Mouse (Mus musculus): ENCODE data around the gene Brsk2. TPM values are rescaled to one million over a fixed set of nuclear protein-coding genes. Genes with fewer than 3 reads are reported as not detected.

Brsk2 gene
- total RNA-seq, 2 experiments from 2014 or later = 0.05 TPM; not detected in 1

DNA sequence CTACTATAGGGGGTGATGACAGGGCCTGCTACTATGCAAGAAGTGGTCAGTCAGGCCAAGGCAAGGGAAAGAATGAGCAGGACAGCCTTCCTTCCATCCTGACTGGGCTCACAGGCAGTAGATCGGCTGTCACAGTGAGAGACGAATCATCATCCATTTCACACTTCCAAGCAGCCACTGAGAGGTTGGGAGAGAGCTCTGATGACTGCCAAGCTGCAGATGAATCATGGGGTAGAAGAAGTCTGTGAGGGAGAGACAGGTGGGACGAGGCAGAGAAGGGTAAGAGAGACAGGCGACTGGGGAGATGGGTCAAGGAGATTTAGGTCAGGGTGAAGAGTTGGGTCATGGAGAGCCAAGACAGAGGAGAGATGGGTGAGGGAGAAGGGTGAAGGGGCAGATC, 3.4 kb downstream of the Brsk2 start:
- ATAC-seq (replicated peaks; ENCODE audit: low FRiP score, low TSS enrichment, poor library complexity, severe bottlenecking) = no peak

DNA sequence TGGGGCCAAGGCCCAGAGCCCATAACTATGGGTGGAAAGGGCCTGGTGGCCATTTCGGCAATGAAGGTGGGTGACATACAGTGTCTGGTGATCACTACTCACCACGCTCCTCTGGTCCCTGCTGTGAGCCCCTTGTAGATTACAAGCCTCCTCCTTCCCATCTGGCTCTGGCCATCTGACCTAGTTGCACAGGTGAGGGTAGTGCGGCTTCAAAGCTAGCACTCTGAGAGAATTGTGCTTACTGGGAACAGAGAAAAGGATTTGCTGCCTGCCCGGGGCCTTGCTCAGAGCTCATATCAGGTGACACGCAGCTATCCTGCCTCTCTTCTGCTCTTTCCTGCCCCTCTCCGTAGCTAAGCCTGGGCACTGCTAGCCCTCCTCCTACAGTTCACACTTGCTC, 4.1 kb downstream of the Brsk2 start:
- no peak for ATAC-seq (replicated peaks; ENCODE audit: low FRiP score, low TSS enrichment, poor library complexity, severe bottlenecking)

DNA sequence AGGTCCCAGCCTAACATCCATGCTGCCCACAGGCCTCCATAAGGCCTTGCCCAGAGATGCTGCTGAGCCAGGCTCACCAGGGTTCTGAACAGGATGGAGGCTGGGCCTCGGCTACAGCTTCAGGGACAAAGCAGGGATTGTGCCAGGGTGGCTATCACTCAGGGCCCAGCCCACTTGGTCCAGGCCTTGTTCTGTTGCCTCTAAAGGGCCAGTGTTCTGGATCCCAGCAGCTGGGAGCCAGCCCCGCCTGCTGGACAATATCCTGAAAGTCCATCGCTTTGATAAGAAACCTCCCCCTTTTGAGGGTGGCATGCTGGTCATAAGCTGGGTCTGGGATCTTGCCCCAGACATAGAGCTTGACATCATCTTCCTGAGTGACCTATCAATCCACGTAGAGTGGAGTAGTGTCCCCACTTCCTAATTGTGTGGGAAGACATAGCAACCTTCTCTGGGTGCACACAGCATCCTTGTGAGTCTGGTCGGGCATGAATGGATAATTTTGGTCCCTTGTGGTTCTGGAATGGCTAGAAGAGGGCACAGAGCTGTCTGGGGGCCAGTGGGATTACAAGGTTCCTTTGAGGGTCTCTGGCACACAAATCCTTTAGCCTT, 6.1 kb downstream of the Brsk2 start:
- no peak for ATAC-seq (replicated peaks; ENCODE audit: low FRiP score, low TSS enrichment, poor library complexity, severe bottlenecking)

DNA sequence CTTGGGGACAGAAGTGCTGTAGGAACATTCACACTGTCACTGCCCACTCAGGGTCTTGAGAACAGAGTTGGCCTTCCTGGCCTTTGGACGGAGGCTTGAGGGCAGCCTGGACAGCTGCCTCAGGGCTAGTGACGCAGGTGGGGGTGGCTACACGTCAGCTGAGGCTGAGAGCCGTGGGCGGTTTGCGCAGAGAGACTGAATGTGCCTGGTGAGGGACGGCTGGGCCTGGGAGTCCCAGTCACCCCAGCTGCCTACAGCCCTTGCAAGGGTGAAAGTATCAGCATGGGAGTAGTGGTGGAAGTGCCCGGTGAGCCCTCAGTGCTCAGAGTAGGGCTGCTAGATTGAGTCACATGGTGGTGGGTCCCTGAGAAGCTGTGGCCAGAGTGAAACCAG, 6.6 kb downstream of the Brsk2 start:
- ATAC-seq (replicated peaks; ENCODE audit: low FRiP score, low TSS enrichment, poor library complexity, severe bottlenecking) = no peak

DNA sequence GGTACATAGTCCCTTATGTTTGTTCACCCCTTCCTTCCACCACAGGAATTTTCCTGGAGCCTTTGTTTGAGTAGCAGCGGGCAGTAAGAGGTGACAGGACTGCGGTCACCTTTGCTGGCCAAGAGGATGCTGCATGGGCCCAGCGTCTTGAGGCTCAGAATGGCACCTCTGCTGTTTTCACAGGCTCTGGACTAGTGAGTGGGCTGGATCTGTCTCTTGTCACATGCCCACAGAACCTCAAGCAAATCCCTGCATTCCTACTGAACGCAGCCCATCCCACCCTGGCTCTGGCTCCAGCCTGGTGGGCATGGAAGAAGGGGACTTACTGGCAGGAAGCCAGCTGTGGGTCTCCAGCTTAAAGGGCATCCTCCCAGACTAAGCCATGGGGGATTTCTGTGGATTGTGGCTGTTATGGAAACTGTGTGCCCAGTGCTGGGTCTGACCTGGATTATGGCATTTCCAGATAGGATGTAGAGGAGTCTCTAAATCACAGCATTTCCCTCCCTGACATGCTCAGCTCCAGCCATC, 8.0 kb downstream of the Brsk2 start:
- no peak for ATAC-seq (replicated peaks; ENCODE audit: low FRiP score, low TSS enrichment, poor library complexity, severe bottlenecking)

DNA sequence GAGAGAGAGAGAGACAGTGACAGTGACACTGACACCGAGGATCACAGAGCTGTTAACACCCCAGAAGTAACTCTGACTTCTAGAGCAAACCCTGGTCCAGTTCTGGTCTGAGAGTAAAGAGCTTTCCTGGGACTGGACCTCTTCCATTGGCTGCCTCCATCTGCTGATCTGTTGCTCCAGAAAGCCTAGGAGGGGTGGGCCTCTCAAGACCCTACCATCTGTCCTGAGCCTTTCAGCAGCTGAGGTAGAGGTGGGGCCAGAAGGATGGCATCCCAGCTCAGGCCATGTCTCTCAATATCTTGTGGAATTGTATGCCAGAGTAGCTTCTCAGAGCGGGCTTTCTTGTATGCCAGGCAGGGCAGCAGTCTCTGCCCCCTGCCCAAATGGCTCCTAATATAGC, 8.7 kb downstream of the Brsk2 start:
- ATAC-seq (replicated peaks; ENCODE audit: low FRiP score, low TSS enrichment, poor library complexity, severe bottlenecking) = no peak

DNA sequence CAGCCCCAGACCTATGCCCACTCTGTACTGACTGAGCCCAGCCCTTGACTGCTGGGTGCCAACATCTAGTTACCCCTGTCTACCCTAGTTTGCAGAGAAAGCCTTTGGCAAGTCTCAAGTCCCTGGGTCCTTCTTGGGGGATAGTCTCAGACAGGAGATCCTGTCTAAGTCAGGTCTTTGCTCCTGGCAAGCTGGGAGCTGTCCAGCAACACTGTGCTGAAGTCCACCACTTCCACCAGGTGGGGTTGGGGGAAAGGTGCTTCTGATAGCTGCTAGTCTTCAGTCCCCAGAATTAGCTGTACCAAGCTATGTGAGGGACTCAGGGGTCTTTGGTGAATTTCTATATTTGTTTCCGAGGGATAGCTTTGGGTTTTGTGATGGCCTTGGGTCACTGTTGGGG, 9.6 kb downstream of the Brsk2 start:
- ATAC-seq (replicated peaks; ENCODE audit: low FRiP score, low TSS enrichment, poor library complexity, severe bottlenecking) = no peak

DNA sequence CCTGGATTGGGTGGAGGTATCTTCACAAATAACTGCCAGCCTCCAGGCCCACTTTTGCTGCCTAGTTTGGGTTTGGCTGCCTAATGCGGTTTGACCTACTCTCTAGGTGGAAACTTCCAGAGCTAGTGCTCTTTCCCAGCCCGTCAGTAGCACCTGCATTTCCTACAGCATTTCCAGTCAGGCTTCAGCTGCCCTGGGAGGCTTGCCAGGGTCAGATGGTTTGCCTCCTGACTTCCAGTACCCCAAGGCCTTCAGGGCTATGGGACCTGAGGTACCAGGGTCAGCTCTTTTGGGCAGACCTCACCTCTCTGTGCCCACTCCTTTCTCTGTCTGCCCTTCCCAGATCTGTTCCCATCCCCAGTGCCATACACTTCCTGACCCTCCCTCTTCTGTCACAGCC, 11.4 kb downstream of the Brsk2 start:
- no peak for ATAC-seq (replicated peaks; ENCODE audit: low FRiP score, low TSS enrichment, poor library complexity, severe bottlenecking)

DNA sequence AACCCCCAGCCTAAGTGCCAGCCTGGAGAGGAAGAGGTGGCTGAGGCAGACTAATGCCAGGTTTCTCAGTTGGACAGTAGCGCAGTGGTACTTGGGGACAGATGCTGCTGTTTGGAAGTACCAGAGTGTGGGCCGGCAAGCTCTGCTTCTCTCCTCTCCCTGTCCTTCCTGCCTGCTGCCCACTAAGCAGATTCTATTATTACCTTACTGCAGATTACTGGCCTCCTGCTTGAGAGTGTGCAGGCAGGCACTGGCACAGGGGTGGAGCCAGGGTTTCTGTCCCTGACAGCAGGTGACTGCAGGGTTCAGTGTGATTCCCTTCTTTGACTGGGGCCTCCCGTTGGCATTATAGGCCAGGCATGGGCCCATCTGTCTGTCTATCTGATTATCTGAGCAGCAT, 11.9 kb downstream of the Brsk2 start:
- ATAC-seq (replicated peaks; ENCODE audit: low FRiP score, low TSS enrichment, poor library complexity, severe bottlenecking) = no peak

DNA sequence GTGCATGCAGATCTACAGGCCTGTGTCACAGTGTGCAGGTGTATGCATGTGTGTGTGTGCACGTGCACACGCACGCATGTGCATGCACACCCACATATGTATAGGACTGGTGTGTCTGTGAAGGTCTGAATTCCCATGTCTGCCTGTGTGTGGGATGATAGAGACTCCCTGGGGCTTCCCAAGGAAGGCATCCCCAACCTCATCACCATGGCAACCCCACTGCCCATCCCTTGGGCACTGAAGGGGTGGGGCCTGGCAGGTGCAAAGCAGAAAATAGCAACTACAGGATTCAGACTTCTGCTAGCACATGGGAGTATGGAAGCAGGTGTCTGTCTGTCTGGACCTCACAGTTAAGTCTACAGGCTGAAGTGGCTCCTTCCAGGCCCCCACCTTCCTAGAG, 13.0 kb downstream of the Brsk2 start:
- ATAC-seq (replicated peaks; ENCODE audit: low FRiP score, low TSS enrichment, poor library complexity, severe bottlenecking) = no peak

DNA sequence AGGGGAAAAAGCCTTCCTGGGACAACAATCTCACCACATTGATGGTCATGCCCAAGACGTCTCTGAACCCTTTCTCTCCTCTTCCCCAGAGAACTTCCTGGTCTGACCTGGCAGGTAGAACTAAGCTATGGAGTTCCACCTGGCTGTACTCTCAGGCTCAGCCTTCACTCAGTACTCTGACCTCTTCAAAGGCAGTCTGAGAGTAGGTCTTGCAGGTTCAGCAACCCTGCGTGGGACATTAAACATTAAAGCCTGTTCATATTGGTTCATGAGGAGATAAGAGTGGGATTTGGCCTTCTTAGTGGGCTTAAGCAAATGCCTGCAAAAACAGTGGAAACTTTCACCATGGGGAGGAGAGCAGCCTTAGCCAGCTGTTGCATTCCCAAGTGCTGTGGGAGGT, 16.7 kb downstream of the Brsk2 start:
- no peak for ATAC-seq (replicated peaks; ENCODE audit: low FRiP score, low TSS enrichment, poor library complexity, severe bottlenecking)

DNA sequence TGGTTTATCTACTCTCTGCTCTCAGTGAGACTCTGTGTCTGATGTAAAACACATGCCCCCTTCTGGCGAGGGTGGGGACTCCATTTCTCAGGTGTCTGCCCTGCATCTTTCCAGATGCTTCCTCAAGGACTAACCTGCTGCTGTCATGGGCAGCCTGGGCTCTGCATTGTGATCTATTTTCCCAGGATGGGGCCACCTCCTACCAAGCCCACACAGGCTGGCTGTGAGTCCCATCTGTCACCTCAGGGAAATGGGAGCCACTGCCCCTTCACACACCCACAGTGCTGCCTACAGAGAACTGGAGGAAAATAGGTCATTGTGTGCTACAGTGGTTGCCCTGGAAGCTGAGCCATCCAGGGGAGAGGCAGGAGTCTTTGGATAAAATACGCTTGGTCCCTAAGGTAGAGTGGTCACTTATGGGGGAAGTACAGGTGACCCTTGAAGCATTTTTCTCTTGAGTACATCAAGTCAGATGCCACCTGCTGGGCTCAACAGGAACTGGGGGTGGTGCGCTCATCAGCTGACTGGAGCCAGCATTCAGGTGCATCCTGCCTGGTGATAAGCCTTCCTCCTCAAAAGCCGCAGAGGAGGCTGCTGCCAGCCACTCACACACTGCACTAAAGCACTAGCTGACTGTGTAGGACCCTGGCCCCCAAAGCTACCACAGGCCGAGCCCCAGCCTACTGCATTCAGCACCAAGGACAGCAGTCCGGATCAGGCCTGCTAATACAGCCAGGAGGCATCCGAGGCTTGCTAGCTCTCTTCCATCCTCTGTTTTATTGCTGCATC, 23.5 kb downstream of the Brsk2 start:
- peak; percentile 70 for ATAC-seq (replicated peaks; ENCODE audit: low FRiP score, low TSS enrichment, poor library complexity, severe bottlenecking)

DNA sequence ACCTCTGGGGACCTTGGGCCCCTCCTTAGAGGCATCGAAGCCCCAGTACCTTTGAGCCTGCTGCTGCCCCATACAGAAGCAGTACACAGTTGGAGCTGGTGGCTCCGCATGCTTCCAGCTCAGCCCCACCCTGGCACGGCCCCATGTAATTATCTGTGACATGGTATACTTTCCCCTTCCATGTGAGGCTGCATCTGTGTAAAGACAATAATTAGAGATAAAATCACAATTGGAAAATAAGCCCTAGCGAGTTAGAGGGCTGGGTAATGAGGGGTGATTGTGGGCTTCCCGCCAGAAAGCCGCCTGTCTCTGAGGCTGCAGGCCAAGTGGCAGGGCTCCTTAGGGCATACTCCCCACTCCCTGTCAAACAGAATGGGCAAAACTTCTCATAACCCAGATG, 28.5 kb downstream of the Brsk2 start:
- no peak for ATAC-seq (replicated peaks; ENCODE audit: low FRiP score, low TSS enrichment, poor library complexity, severe bottlenecking)

DNA sequence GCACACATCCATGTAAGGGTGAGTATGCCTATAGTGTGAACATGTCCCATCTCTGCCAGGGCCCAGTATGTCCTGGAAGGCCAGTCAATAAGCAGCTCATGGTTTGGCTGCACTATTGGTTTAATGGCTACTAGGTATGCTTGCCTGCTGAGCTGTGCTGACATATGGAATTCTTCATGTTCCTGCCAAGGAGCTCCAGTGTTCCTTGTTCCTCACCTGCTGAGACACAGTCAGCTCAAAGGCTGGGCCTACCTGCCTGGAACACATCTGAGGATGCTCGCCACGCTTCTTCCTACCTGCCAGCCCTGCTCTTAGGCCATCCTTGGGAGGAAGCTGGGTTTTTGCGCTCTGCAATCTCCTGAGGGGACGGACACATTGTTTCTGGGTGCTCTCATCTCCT, 29.7 kb downstream of the Brsk2 start:
- no peak for ATAC-seq (replicated peaks; ENCODE audit: low FRiP score, low TSS enrichment, poor library complexity, severe bottlenecking)

DNA sequence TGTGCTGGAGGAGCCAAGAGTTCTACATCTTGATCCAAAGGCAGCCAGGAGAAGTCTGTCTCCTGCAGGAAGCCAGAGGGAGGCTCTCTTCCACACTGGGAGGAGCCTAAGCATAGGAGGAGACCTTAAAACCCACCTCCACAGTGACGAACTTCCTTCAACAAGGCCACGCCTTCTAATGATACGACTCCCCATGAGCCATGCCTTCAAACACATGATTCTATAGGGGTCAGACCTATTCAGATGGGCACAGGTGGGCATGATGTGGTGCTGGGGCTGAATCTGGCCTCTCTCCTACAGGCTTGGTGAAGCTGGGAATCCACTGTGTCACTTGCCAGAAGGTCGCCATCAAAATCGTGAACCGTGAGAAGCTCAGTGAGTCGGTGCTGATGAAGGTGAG, 31.7 kb downstream of the Brsk2 start:
- no peak for ATAC-seq (replicated peaks; ENCODE audit: low FRiP score, low TSS enrichment, poor library complexity, severe bottlenecking)

DNA sequence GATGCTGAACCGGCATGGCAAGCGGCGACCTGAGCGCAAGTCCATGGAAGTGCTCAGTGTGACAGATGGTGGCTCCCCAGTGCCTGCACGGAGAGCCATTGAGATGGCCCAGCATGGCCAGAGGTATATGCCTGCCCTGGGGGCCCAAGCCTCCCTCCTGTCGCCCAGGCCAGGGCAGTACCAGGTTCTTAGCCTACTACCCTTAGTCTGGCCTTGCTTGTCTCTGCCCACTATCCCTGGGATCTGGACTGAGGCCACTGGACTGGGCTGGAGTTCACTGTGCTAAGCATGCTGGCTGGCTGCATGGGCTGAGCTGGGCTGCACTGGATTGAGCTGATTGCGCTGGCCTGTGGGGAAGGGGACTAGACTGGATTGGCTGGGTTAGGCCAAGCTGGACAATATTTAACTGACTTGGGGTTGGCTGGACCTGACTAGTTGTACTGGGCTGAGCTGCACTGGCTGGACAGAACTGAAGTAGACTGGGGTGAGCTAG, 38.8 kb downstream of the Brsk2 start:
- ATAC-seq (replicated peaks; ENCODE audit: low FRiP score, low TSS enrichment, poor library complexity, severe bottlenecking) = no peak

DNA sequence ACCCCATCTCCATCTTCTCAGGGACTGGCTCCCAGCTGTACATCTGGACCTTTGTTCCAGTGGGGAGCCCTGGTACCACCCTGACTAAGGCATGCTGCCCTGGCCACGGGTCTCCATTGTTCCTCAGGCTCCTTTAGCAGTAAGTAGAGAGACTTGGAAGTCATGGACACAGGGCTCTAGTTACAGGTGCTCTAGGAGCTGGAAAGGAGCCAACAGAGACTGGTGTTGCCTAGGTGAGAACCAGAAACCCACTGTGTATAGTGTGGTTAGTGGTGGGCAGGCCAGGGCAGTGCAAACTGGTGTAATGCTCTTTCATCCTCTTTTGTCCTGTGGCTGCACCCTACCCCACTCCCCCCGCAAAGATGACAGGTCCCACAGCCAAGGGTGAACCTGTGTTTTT, 41.6 kb downstream of the Brsk2 start:
- no peak for ATAC-seq (replicated peaks; ENCODE audit: low FRiP score, low TSS enrichment, poor library complexity, severe bottlenecking)

DNA sequence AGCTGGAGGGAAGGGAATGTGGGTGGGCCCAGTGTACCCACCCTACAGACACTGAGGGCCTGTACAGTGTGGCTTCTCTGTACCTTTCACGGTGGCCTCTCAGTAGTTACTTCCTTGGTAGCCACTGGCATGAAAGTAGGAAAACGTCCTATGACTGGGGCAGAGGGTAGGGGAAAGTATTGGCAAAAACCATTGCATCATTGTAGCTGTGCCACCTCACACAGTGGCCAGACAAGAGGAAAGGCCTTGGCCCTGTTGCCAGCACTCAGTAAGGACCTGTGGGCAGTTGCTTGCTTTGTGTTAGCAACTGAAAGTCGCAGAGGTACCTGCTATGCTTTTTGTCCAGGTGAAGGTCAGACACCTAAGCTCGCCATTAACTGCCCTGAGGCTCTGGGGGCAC, 44.6 kb downstream of the Brsk2 start:
- ATAC-seq (replicated peaks; ENCODE audit: low FRiP score, low TSS enrichment, poor library complexity, severe bottlenecking) = no peak

DNA sequence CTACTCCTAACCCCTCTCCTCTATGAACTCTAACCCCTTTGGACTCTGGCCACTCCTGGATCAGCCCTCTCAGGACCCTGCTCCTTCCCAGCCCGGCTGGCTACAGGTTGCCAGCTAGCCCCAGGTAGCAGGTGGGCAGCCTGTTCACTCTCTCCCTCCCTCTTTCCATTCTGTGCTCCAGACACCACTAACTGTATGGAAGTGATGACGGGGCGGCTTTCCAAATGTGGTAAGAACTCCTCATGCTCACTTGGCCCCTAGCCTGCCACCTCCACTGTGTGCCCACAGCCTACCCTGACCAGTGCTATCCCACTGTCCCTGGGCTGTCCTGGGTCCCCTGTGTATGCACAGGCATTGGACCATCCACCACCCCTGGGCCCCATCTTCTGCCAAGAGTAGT, 51.1 kb downstream of the Brsk2 start:
- ATAC-seq (replicated peaks; ENCODE audit: low FRiP score, low TSS enrichment, poor library complexity, severe bottlenecking) = no peak

DNA sequence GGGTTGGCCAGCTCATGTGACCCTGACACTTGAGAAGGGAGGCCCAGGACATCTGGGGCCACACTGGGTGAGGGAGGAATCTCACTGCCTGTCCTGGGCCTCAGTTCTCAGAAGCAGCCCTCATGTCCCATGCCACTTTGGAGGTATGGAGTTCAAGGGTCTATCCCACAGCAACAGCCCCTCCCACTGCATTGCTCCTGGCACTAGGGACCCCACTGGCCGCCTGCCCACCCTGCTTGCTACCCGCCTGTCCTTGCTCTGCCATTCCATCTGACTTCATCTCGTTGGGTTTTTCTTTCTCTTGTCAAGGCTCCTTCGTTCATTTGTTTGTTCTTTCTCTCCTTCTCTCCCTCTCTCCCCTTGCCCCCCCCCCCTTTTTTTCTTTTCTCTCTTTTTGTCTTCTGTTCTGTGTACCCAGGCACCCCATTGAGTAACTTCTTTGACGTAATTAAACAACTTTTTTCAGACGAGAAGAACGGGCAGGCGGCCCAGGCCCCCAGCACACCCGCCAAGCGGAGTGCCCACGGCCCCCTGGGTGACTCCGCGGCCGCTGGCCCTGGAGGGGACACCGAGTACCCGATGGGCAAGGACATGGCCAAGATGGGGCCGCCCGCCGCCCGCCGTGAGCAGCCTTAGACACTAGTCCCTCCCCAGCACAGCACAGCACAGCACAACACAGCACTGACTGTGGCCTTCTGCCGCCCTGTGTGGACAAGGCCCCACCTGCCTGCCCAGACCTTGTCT, 52.2 kb downstream of the Brsk2 start:
- ATAC-seq (replicated peaks; ENCODE audit: low FRiP score, low TSS enrichment, poor library complexity, severe bottlenecking) = no peak
